Mouse (Mus musculus): ENCODE measurements around the gene Mr1.
"Not testable (repeated sequence)": the region's sequence is repeated elsewhere in the genome, so short reads cannot be mapped to it uniquely, and the experiment has no call there.

The Mr1 gene

DNA sequence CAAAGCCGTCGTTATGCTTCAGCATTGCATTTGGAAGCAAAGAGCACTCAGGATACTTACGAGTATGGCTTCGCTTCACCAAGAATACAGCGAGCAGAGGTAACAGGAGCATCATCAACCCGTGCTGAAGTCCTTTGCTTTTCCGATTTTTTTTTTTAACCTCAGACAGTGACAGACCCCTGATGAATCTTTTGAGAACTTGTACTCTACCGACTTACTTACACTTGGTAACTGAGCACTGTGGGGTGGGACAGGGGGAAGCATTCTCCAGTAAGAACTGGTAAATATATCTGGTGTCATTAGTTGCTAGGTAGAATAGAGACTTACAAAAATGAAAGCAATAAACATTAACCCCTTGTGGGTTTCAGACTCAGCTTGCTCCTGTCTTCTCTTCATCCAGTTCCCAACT lies at the start of gene Mr1:
Mr1 (minus strand) TSS at position 243 of the 409 bp plus-strand sequence.
- peak; percentile 9 for DNase-seq

DNA sequence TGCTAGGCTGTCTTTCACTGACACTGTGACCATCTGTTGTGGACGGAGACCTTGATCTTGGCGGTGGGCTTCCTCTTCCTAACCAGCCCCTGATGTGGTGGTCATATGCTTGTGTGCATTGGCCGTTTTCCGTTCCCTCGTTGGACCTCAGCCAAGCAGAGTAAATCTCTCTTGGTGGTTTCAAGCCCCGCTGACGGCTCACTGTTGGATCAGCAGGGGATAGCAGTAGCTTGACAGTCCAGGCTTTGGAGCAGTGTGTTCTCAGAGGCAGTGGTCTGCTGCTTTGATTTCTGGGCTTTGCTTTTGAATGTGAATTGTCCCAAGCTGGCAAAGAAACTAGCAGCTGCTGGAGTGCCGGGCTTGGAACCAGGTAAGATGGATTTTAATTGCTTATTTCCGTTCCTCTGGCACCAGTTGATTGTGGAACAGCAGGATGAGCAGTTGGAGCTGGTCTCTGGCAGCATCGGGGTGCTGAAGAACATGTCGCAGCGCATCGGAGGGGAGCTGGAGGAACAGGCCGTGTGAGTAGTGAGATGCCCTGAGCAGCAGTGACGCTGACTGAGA lies 46.3 kb upstream of the Mr1 start:
- no peak for DNase-seq

DNA sequence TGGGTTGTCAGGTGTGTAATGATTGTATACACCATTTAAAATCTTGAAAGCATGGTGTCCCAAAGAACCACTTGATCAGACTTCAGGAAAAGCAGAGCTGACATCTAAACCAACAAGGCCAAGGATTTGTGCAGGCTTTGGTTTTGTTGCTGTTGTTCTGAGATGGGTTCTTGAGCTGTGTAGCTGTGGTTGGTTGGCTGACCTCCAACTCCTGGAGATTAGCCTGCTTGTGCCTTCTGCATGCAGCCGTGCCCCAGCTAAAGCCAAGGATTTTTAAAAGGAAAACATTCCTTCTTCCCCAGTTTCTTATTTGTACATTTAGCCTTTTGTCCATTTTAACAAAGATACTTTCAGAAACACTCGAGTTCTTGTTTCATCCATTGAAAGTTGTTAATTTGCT lies 45.1 kb upstream of the Mr1 start:
- DNase-seq: no peak

DNA sequence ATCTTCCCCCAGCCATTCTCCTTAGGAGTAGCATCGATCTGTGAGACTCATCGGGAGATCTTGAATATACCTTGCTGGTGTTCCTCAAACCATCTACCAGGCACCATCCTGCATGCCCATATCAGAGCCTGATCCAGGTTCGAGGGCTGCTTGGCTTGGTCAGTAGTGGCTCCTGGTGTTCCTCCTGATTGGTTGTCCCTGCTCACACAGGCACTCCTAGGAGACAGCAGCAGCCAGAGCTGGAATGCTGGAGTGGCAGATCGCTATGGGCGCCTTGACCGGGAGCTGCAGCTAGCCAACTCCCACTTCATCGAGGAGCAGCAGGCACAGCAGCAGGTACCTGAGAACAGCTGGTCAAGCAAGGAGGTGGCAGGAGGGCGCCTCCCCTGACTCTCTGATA lies 44.6 kb upstream of the Mr1 start:
- DNase-seq: no peak

DNA sequence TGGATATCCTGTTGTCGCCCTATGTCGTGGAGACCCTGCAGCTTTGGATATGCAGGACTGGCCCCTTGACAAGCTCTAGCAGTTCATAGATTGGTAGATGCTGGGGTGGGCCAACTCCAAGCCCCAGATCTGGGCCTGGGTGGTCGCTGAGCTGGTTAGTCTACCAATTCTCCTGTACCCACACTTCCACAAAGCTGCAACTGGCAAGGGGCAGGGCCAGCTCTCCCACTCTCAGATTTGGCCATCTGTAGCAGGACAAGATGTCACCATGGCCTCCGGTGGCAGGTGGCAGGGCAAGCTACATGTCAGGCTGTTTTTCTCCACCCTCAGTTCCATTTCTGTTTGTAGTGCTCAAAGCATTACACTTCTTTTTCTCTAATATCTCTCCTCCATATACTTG lies 42.0 kb upstream of the Mr1 start:
- no peak for DNase-seq

DNA sequence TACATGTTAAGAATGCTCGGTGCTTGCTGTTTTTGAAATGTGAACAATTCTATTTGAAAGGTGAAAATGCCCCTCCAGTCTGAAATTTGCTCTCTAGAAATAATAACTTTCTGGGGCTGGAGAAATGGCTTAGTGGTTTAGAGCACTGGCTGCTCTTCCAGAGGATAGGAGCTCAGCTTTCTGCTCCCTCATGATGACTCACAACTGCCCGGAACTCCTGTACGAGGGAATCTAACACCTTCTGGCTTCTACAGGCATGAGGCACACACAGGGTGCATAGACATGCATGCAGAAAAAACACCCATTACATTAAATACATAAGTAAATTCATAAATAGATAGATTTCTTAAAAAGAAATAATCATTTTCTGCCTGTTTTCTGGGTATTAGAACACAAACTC lies 37.6 kb upstream of the Mr1 start:
- DNase-seq: no peak

DNA sequence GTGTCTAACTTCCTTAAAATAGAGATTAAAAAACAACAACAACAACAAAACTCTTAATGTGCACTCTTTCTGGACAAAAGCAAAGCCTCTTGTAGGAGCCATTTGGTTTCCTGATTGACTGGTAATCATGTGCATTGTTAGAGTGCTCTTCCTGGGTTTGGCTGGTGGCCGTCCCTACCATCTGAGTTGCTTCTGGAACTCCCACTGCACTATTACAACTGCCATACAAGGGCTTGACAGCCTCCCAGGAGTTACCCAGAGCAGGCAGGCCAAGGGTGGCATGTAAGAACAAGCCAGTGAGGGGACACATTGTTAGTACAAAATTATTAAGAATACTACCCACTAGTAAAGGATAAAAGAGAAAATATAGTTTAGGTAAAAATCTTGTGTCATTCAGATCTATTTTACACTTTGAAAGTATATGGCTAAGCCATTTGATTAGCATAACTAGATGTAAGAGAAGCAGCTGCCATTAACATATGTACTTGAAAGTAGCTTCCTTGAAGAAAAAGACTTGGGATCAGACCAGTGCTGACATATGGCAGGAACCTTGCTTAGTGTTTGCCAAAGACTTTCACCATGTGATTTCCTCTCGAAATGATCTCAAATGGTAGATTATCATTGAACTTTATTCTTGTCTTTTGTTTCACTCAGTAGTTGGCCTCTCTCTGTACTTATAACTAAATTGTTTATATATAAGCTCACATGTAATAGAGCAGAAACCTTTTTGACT lies 31.7 kb upstream of the Mr1 start:
- no peak for DNase-seq

DNA sequence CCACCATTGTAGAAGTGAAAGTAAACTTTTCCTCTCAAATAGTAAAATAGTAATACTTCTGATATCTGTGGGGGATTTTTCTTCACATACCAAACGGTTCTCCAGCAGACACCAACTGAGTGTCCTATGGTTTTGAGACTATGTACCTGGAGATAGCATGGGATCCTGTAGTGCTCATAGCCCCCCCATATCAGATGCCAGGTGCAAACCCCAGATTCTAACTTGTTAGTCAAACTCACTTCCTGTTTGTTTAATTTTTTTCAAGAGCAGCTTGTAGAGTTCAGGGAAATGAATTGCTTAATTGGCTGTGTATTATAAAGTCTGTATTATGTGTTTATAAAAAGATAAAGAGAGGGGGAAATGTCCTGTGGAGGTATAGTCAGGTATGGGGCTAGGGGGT lies 27.8 kb upstream of the Mr1 start:
- no peak for DNase-seq

DNA sequence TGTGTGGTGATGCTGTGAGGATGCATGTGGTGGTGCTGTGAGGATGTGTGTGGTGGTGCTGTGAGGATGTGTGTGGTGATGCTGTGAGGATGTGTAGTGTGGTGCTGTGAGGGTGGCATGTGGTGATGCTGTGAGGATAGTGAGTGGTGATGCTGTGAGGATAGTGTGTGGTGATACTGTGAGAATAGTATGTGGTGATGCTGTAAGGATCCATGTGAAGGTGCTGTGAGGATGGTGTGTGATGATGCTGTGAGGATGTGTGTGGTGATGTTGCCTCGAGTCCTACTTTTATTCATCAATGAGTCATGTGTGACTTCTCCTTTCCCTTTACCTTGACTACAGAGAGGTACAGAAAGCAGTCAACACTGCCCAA lies 27.0 kb upstream of the Mr1 start:
- not testable (repeated sequence) for DNase-seq

DNA sequence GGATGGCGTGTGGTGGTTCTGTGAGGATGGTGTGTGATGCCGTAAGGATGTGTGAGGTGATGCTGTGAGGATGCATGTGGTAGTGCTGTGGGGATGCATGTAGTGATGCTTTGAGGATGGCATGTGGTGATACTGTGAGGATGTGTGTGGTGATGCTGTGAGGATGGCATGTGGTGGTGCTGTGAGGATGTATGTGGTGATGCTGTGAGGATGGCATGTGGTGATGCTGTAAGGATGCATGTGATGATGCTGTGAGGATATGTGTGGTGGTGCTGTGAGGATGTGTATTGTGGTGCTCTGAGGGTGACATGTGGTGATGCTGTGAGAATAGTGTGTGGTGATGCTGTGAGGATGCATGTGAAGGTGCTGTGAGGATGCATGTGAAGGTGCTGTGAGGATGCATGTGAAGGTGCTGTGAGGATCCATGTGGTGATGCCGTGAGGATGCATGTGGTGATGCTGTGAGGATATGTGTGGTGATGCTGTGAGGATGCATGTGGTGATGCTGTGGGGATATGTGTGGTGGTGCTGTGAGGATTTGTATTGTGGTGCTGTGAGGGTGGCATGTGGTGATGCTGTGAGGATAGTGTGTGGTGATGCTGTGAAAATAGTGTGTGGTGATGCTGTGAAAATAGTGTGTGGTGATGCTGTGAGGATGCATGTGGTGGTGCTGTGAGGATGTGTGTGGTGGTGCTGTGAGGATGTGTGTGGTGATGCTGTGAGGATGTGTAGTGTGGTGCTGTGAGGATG lies 26.5 kb upstream of the Mr1 start:
- DNase-seq: no peak

DNA sequence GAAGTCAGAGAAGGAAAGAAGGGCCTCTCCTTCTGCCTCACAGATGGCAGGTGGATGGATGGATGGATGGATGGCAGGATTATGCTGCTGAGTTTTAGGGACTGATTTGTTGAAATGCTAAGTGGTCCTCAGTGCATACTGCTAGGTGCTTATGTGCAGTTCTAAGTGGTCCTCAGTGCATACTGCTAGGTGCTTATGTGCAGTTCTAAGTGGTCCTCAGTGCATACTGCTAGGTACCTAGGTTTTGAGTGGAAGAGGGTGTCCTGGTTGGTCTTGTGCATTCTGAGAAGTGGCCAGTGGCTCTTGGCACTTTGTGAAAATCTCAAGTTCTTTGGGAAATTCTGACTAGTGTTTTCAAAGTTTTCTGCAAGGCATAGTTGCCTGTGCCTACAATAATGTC lies 23.3 kb upstream of the Mr1 start:
- no peak for DNase-seq

DNA sequence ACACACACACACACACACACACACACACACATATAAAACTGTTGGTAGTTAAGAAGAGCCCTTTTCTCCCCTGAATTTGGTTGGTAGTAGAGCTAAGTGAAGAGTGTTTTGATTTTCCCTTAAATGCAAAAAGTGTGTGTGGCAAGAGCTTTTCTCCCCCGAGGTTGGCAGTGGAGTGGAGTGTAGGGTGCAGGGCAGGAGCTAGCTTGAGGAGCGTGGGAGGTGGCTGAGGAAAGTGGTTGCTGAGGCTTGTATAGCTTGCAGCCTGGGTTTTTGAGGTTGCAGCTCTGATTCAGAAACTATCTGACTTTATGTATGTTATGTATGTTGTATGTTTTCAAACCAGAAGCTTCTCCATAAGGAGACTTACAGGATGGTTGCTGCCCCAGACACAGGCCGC lies 20.8 kb upstream of the Mr1 start:
- DNase-seq: no peak

DNA sequence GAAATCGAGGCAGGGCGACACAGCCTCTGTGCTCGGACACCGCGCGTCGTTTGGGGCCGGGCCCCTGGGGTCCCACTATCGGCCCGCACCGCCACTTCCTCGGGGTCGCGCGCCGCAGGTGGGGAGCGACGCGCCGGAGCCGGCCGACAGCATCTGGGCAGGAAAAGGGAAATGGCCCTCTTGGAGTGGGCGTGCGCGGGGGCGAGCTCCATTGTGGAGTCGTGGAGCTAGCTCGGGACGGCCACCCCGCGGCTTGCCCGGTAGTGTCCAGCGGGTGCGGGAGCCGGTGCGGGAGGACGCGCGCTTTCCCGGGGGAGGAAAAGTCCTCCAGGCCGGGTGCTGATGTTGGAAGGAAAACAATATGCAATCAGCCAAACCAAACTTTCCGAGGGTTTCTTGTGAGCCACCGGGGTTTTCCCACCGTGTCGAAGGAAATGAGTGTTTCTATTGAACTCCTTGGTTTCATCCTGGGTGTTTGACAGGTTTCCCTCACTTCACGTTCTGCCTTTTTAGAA lies 12.4 kb upstream of the Mr1 start:
- DNase-seq: peak; percentile 53

DNA sequence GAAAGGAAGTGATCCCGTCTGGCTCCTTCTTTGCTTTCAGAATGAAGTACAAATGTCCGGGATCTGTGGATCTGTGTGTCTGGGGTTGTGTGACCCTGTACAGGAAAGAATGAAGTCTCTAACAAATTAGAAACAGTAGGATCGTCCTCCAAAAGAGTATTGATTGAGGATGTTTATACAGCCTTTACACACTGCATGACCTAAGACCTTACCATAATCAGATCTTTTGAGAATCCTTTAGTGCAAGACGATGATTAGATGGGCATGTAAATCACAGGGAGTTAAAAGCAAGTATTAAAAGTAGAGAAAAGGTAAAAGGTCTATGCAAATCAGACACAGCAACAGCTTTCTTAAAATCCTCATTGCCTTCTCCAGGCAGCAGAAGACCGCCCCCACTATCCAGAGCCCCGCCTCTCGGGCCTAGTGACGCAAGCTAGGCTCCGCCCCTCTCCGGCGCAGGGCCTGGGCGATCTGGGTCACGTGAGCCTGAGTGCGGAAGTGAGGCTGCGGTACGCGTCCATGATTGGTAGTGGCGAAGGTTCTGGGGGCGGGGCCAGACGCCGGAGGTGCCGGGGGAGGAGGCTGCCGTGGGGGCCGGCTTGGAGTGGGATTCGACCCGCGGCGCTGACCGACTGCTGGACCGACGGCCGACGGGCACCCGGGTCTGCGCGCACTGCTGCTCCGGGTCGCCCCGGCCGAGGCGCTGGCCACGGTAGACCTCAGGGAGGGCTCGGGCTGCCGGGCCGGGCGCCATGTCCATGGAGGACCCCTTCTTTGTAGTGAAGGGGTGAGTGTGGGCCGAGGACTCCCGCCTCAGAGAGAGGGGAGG lies 11.7 kb upstream of the Mr1 start, which contains the start of gene Stx6:
Stx6 (plus strand) TSS at position 575 of the 829 bp plus-strand sequence.
- DNase-seq: peak; percentile 99

DNA sequence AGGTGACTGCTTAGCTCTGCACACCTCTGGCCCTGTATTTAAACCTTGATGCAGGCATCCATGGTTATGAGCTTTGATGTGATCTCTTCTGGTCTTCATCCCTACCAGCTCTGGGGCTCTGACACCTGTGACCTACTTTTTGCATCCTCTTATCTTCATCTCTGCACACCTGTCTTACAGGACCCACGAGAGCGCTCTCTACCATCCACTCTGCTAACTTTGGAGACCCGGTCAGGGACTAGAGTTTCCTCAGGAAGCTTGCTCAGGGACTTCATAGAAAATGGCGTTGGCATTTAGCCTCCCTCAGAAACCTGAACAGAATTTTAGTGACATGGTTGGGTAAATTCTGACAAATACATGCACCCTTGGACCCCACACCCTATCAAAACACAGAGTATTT lies 7.3 kb upstream of the Mr1 start:
- DNase-seq: no peak

DNA sequence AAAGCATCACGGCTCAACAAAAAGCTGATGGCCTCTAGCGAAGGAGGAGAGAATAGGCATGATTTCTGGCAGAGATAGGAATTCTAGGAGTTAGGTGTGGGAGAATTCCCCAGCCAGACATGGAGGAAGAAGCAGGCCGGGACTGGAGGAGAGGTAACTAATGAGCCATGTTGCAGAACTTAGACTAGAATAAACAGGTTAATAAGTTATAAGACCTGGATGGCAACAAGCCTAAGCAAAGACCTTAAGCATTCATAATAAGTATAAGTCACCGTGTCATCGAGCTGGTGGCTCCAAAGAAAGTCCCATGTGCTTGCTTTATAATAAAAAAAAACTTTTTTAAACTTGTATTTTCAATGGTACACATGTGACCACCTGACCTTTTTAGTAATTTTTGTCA lies 4.2 kb upstream of the Mr1 start:
- DNase-seq: no peak

DNA sequence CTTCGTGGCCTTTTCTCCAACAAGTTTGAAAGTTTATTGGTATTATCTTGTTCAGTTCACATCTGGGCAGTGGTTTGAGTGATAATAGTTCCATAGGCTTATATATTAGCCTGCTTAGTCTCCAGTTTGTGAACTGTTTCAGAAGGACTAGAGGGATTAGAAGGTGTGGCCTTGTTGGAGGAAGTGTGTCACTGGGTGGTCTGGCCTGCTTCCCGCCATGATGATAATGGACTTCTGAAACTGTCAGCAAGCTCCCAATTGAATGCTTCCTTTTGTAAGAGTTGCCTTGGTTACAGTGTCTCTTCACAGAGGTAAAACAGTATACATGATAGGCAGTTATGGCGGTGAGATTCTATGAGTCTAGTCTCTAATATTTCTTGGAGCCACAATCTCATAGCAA lies 2.8 kb upstream of the Mr1 start:
- no peak for DNase-seq

DNA sequence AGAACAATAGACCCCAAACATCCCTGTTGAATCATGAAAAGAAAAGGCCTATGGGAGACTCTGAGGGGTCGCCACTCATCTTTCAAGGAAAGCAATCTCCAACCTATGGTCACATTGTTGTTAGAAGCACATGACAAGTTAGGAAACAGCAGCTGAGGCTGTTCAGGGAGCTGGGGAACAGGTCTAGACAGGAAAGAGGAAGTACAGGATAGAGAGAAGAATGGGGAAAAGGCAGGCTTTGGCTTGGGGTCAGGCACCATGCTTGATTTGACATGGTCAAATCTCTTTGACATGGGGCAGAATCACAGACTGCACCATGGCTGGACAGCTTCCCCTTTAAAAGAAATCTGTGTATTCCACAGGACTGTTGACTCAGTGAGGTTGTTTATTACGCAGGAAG lies 614 bp upstream of the Mr1 start:
- DNase-seq: no peak

DNA sequence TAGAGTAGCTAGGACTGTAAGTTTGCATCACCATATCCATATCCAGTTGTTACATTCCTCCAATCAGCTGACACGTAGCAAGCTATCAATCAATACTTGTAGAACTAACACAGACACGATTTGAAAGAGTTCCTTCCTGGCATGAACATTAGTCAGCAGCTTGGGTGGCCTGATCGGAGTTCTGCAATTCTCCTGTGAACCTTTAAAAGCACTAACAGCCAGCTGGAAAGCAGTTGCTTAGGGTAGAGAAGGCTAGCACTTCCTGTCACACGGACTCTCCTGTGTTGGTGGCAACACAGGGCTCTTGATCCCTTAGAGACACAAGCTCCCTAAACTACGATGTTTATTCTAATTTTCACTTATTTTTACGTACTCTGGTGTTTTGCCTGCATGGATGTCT lies 994 bp downstream of the Mr1 start:
- no peak for DNase-seq

DNA sequence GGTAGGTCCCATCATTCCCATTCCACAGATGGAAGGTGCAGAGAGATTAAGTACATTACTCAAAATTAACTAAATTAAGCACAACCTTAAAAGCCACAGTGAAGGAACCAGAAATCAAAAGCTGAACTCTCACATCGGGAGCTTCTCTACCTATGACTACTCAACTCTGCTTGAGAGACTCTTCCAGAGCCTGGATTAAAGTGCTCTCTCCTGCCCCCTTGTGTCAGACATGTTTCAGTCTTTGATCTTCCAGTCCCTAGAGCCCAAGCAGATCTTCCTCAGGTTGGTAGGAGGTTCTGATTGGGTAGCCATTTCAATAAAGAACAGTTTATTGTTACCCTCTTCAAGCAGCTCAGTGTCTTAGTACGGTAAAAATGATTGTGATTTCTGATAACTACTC lies 6.5 kb downstream of the Mr1 start:
- peak; percentile 68 for DNase-seq

DNA sequence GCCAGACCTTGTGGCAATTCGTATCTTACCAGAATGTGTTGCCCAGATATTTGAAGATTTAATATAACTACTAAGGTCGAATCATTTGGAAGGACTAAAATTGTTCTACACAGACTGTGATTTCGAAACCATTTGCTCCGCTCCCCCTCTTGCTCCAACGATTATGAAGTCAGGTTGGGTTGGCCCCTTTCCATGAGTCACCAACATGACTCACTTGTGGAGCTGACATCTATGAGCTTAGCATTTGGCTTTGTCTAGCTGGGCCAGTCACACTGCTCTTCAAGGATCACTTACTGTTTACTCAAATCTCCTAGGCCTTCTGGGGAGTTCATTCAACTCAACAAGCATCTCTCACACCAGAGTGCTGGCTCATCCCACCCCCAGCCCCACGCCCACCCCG lies 7.8 kb downstream of the Mr1 start:
- DNase-seq: no peak

DNA sequence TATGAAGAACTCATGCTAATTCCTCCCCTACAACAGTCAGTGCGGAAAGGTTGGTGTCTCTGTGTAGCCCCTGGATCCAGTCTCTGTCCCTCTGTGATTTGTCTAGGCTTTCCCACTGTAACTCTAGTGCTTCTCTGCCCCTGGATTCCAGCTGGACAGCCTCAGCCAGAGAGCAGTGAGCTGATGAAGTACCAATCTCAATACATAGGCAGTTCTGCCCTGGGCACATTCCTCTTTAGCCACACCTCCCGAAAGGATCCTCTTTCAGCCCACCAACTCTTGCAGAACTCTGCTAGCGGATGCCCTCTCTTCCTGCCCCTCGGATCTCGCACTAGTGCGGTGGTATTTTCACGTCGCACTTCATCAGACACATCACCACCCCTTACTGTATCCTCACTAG lies 11.7 kb downstream of the Mr1 start:
- DNase-seq: no peak

DNA sequence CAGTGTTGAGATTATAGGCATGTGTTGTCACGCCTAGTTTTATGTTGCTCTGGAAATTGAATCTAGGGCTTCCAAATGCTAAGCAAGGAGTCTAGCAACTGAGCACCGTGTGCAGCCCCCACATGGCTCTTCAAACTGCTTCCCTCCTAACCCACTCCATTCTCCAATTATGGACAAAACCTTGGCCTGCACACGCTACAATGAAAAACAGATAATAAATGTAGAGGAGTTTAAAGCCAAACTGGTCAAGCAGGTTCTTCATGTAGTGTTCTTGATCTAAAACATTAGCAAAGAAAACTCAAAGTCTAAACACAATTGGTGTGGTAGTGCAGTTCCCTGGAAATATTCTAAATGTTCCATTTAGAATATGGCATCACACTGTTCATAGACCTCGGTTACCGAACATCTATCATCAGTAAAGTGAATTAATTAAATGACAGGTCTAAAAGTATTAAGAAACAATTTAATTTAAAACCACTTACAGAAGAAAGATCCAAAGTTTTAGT lies 19.1 kb downstream of the Mr1 start:
- DNase-seq: no peak

All from liver (tissue).